Mouse (Mus musculus) macrophage (primary cell): ENCODE data around the gene Ctsf. TPM values are rescaled to one million over a fixed set of nuclear protein-coding genes. Genes with fewer than 3 reads are reported as not detected.
"Not testable (repeated sequence)": the region's sequence is repeated elsewhere in the genome, so short reads cannot be mapped to it uniquely, and the experiment has no call there.

ENCODE experiments used
- H3K27ac ChIP-seq: fragments of 350-480 bp; formaldehyde crosslinking; 2 replicates; pipeline ENCODE4 v1.9.0; 2021
- H3K36me3 ChIP-seq: fragments of 350-480 bp; formaldehyde crosslinking; 2 replicates; pipeline ENCODE4 v1.9.0; 2021; ENCODE audit errors: inconsistent target
- H3K4me3 ChIP-seq: fragments of 350-480 bp; formaldehyde crosslinking; 2 replicates; pipeline ENCODE4 v1.9.0; 2021; ENCODE audit errors: inconsistent target
- H3K79me2 ChIP-seq: fragments of 350-480 bp; formaldehyde crosslinking; 2 replicates; pipeline ENCODE4 v1.9.0; 2021; ENCODE audit errors: inconsistent target
- WGBS: methylation state at CpG from one replicate; pipeline ENCODE4 v1.1.7; 2026; ENCODE audit warnings: inconsistent platforms; ENCODE audit not compliant: missing documents; 5-methylcytosine and 5-hydroxymethylcytosine counted together
- polyA plus RNA-seq: library from polyadenylated mRNA; stranded (reverse); fragments of 250-400 nt; gene quantifications from 3 replicates; pipeline ENCODE4 v1.2.4, GENCODE M21; 2018; ENCODE audit warnings: inconsistent platforms

Gene Ctsf
- polyA plus RNA-seq, 1 experiment from 2014 or later: 9.6 TPM

DNA sequence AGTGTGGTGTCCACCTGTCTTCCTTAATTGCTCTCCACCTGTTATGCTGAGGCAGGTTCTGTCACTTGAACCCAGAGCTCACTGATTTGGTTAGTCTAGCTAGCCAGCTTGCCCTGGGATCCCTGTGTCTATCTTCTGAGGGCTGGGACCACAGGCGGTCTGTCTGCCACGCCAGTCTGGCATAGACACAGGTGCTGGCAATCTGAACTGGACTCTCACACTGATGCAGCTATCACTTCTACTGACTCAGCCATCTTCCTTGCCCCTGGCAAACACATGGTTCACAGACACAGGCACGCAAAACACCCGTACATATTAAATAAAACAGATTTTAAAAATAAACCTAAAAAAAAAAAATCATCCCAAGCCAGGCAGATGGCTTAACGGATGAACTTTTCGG, 17.9 kb upstream of the Ctsf start:
- Histone ChIP-seq H3K4me3 (no peak overlapping the region), H3K27ac (no peak overlapping the region), H3K79me2 (peaks cover 7% of the 10 kb centered on the region; the same call in 1 of the 2 replicates)

GRCm38 (mm10) chr19:4838526-4839140, 16.3 kb upstream of the Ctsf start:
- peaks cover 7% of the 10 kb centered on the region; the same call in 1 of the 2 replicates for H3K79me2 ChIP-seq
- no peak overlapping the region for H3K27ac ChIP-seq
- H3K4me3 ChIP-seq: peak overlapping the region; percentile 85
- H3K36me3 ChIP-seq: no peaks in the 10 kb centered on the region
- WGBS: 21% methylated on average over 10 of the region's 10 CpGs

More for the DNA sequence above, 17.9 kb upstream of the Ctsf start:
- WGBS: 83% methylated on average over 4 of the region's 6 CpGs
- H3K36me3 ChIP-seq: peaks cover 7% of the 10 kb centered on the region

- Histone ChIP-seq H3K27ac (no peak within 1 kb of the TSS), H3K79me2 (peaks cover 7% of the 10 kb centered on the region; the same call in 1 of the 2 replicates), H3K4me3 (peak within 1 kb of the TSS; percentile 85), H3K36me3 (no peaks in the 10 kb centered on the region)
- under 1% methylated on average over 25 of the region's 25 CpGs for WGBS
These were observed 15.8 kb upstream of the Ctsf start, which contains the start of the genes Ccs and Ccdc87 for GRCm38 (mm10) chr19:4839149-4839548. TSS of gene Ccs (minus strand) at chr19:4839332. TSS of gene Ccdc87 (plus strand) at chr19:4839366.

- 90% methylated on average over 9 of the region's 9 CpGs for WGBS
- Histone ChIP-seq H3K79me2 (peaks cover 7% of the 10 kb centered on the region; the same call in 1 of the 2 replicates), H3K27ac (no peak overlapping the region), H3K4me3 (no peak overlapping the region), H3K36me3 (no peaks in the 10 kb centered on the region)
These were observed 14.1 kb upstream of the Ctsf start for GRCm38 (mm10) chr19:4840848-4841247.

DNA sequence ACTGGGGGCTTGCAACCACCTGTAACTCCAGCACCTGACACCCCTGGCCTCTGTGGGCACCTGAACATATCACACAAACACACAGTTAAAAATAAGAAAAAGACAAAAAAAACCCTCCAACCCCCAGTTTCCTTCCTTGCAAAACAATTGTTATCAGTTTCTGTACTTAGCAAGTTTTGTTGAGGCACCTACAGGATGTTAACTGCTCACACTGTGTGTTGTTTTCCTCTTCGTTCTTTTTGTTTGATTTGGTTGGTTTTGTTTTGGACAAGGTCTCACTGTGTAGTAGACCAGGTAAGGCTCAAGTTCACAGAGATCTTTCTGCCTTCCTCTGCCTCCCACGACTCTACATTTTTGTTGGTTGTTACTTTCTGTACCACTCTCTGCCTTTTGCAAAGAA, 12.3 kb upstream of the Ctsf start:
- Histone ChIP-seq H3K27ac (no peak overlapping the region), H3K79me2 (peaks cover 7% of the 10 kb centered on the region; the same call in 1 of the 2 replicates), H3K4me3 (no peak overlapping the region), H3K36me3 (no peaks in the 10 kb centered on the region)
- 83% methylated on average over 2 of the region's 2 CpGs for WGBS

DNA sequence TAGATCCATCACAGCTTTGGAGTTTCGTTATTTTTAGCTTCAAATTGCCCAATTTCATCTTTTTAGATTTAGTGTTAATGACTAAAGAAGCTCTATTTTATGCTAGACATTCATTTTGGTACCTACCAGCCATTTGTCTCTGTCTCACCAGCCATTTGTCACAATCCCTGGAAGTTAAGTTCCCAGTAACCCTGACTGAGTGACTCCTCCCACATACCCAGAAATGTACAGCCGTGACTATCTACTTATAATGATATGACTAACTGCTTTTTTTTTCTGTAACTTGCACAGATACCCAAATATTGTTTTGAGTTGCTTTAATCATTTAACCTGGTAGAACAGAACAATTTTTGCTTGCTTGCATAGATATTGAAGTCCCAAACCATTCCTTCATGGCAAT, 9.1 kb upstream of the Ctsf start:
- no peak overlapping the region for H3K27ac ChIP-seq
- no peaks in the 10 kb centered on the region for H3K36me3 ChIP-seq
- 74% methylated on average over 2 of the region's 2 CpGs for WGBS
- H3K79me2 ChIP-seq: no peaks in the 10 kb centered on the region
- no peak overlapping the region for H3K4me3 ChIP-seq

- no peaks in the 10 kb centered on the region for H3K36me3 ChIP-seq
These were observed 7.4 kb upstream of the Ctsf start for GRCm38 (mm10) chr19:4847490-4847889.

DNA sequence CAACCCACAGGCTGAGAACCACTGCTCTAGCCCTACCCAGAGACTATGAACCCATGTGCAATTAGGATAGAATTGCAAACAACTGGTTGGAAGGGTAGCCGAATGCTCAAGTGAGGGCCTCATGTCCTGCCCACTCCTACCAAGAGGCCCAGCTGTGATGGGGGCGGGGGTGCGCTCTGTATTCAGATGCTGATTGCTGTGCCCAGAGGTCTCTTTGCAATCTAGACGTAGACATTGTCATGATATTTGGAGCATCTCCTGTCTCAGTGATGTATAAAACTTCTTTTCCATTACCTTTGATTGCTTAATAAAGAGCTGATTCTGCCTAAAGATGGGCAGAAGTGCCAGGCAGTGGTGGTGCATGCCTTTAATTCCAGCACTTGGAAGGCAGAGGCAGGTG, 5.1 kb upstream of the Ctsf start:
- Histone ChIP-seq H3K27ac (no peak overlapping the region), H3K79me2 (no peaks in the 10 kb centered on the region), H3K36me3 (no peaks in the 10 kb centered on the region), H3K4me3 (no peak overlapping the region)
- 87% methylated on average over 4 of the region's 4 CpGs for WGBS

More at GRCm38 (mm10) chr19:4847490-4847889, 7.4 kb upstream of the Ctsf start:
- Histone ChIP-seq H3K79me2 (no peaks in the 10 kb centered on the region), H3K27ac (no peak overlapping the region), H3K4me3 (no peak overlapping the region)
- WGBS: 32% methylated on average over 7 of the region's 7 CpGs

DNA sequence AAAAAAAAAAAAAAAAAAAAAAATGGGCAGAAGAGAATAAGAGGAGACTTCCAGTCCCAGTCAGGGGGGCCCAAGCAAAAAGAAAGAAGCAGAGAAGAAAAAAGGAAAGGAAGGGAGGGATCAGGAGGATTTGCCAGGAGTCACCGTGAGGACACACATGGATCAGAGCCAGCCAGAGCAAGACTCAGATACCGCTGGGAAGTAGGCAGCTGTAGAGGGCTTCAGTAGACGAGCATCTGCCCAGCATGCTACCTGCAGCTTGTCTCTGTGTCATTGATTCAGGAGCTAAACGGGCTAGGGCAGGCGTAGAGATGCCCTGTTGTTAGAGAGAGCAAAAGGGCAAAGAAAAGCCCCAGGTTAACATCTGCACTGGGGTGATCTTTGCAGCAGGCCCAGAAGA, 4.6 kb upstream of the Ctsf start:
- no peak overlapping the region for H3K4me3 ChIP-seq
- H3K36me3 ChIP-seq: no peaks in the 10 kb centered on the region
- no peaks in the 10 kb centered on the region for H3K79me2 ChIP-seq
- WGBS: 82% methylated on average over 5 of the region's 5 CpGs
- H3K27ac ChIP-seq: no peak overlapping the region

- no peaks in the 10 kb centered on the region for H3K79me2 ChIP-seq
- no peak overlapping the region for H3K27ac ChIP-seq
- WGBS: 9% methylated on average over 14 of the region's 14 CpGs
- peak overlapping the region; percentile 12; the same call in 1 of the 2 replicates for H3K4me3 ChIP-seq
- no peaks in the 10 kb centered on the region for H3K36me3 ChIP-seq
These were observed 515 bp downstream of the Ctsf start for GRCm38 (mm10) chr19:4855470-4855820.

DNA sequence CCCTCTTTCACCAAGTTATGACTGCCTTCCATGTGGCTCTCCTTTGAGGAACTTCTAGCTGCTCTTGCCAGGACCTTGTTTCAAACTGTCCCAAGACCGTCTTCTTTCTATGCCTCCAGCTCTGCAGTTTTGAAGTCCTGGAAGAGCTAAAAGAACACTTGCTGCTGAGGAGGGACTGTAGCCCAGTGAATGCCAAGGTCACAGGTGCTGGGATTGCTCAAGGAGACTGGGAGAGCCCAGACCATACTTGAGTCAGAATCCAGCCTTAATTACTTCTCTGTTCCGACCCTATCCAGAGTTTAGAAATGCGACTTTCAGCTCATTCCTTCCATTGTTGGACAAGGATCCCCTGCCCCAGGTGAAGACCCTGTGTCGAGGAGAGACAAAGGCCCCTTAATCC, 1.0 kb downstream of the Ctsf start:
- Histone ChIP-seq H3K79me2 (no peaks in the 10 kb centered on the region), H3K27ac (no peak overlapping the region), H3K36me3 (no peaks in the 10 kb centered on the region), H3K4me3 (no peak overlapping the region)
- WGBS: 69% methylated on average over 4 of the region's 4 CpGs

- no peaks in the 10 kb centered on the region for H3K36me3 ChIP-seq
- H3K27ac ChIP-seq: no peak overlapping the region
- no peak overlapping the region for H3K4me3 ChIP-seq
- 84% methylated on average over 6 of the region's 6 CpGs for WGBS
- no peaks in the 10 kb centered on the region for H3K79me2 ChIP-seq
These were observed 4.2 kb downstream of the Ctsf start for GRCm38 (mm10) chr19:4859081-4859480.

DNA sequence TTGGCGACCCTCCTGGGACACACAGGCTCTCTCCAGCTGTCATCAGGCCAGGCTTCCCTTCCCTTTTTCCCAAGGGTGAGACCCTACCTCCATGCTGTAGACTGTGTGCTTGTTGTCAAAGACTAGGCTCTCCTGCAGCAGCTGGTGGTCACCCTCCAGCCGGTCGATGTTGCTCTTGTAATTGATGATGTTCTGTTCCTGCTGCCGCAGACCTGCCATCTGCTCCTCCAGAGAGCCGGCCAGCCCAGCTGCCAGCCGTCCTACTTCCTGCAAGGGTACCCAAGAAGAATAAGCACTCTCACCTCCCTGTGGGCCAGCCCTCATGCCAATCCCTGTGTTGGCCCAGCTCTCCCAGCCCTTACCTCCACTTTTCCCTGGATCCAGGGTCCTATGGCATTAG, 8.1 kb downstream of the Ctsf start:
- Histone ChIP-seq H3K27ac (no peak overlapping the region), H3K4me3 (no peak overlapping the region), H3K79me2 (no peaks in the 10 kb centered on the region), H3K36me3 (no peaks in the 10 kb centered on the region)
- 80% methylated on average over 6 of the region's 6 CpGs for WGBS

DNA sequence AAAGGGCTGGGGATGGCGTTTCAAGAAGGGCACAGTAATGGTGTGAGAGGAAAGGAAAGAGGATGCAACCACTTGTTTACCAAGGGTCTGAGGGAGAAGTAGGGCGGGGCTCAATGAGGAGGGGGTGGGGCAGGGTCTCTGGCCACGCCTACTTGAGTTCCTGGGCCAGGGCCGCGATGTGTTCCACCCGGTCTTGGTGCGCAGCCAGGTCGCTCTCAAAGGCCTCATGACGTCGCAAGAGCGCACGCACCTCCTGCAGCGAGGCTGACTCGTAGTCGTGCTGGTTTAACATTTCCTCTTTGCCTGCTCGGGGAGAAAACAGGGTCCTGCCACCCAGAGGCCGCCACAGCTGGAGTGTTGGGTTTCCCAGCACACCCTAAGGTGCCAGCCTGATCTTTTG, 10.2 kb downstream of the Ctsf start:
- no peaks in the 10 kb centered on the region for H3K79me2 ChIP-seq
- no peak overlapping the region for H3K27ac ChIP-seq
- H3K36me3 ChIP-seq: no peaks in the 10 kb centered on the region
- H3K4me3 ChIP-seq: no peak overlapping the region
- WGBS: 3% methylated on average over 17 of the region's 17 CpGs

DNA sequence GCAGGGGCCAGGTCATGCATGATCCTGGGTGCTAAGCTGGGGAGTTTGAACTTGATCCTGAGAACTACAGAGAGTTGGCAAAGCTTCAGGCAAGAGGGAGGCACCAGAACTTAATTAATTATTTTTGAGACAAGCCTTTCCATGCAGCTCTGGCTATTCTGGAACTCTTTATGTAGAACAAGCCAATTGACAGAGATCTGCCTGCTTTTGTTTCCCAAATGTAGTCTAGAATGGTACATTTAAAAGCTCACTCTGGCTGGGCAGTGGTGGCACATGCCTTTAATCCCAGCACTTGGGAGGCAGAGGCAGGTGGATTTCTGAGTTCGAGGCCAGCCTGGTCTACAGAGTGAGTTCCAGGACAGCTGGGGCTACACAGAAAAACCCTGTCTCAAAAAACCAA, 19.7 kb downstream of the Ctsf start:
- not testable (repeated sequence) for H3K79me2 ChIP-seq, H3K27ac ChIP-seq, H3K4me3 ChIP-seq, H3K36me3 ChIP-seq
- WGBS: no CpG with 5 or more reads among the region's 1 CpGs

DNA sequence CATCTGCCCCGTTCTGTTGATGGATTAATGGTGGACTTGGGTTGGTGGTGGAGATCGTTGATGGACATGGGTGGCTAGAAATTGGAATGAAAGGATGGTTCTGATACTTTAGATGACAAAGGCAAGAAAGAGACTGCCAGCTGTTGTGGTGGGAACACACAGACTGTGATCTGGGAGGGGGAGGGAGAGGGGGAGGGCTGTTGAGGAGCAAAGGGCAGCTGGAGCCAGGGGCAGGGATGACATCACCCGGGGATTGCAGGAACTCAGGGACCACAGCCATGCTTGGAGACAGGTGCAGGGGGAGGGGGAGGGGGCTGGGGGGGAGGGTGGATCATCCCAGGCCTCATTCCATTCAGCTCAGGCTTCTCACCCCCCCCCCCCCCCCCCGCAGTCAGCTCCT, 21.3 kb downstream of the Ctsf start:
- H3K27ac ChIP-seq: no peak overlapping the region
- peaks cover 19% of the 10 kb centered on the region for H3K79me2 ChIP-seq
- no peaks in the 10 kb centered on the region for H3K36me3 ChIP-seq
- WGBS: 88% methylated on average over 2 of the region's 4 CpGs
- H3K4me3 ChIP-seq: no peak overlapping the region
